Mouse (Mus musculus) small intestine, adult 2 months (tissue): Measurements from ENCODE around the gene Fzd4.

Experiments
- CTCF ChIP-seq: fragments of 200-500 bp; IDR thresholded peaks from 2 replicates; pipeline ENCODE4 v1.5.1; 2012; ENCODE audit warnings: low read depth, mild to moderate bottlenecking, control low read depth, inconsistent platforms, low read length, moderate library complexity, mixed read lengths; ENCODE audit not compliant: insufficient replicate concordance, insufficient read length; ENCODE audit errors: extremely low read depth
- POLR2A ChIP-seq: fragments of 200-500 bp; IDR thresholded peaks from 2 replicates; pipeline ENCODE4 v1.6.1; 2012; ENCODE audit warnings: low read depth, mild to moderate bottlenecking, control low read depth, inconsistent platforms, low read length, moderate library complexity

- TF ChIP-seq CTCF (no peak), POLR2A (no peak)
Measured at GRCm38 (mm10) chr7:89427101-89427500, 22.9 kb downstream of the Fzd4 start.
